Mouse (Mus musculus) large intestine, adult 2 months (tissue): ENCODE measurements around the gene Padi2. TPM values are rescaled to one million over a fixed set of nuclear protein-coding genes. Genes with fewer than 3 reads are reported as not detected.

Experiments
- DNase-seq: peaks from one replicate; pipeline ENCODE4 v3.0.0-alpha.2; 2012; ENCODE audit warnings: low read depth, low spot score
- WGBS: fragments of 180-500 bp; shearing (Covaris S2); methylation state at CpG from one replicate; pipeline ENCODE4 v1.1.7; 2018; 5-methylcytosine and 5-hydroxymethylcytosine counted together
- polyA plus RNA-seq: library from polyadenylated mRNA; depleted of rRNA; stranded (reverse); fragments of >200 nt; gene quantifications from 2 replicates; pipeline ENCODE4 v1.2.3, GENCODE M21; 2012

The Padi2 gene
- polyA plus RNA-seq, 1 experiment: 2.1 TPM

DNA sequence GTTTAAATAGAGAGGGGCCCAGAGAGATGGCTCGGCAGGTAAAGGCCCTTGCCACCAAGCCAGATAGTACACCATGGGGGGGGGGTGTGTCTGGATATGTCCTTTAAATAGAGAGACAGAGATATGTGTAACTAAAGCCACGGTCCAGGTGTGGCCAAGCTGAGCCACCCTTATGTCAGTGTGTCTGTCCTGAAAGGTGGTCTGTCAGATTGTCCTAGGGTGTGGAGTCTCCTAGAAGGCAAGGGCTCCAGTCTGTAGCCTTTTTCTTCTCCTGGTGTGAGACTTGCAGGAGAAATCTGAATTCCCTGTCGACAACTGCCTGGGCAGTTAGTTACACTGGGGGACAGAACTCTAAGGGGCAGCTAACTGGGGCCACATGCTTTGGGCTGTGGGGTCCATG is 25.9 kb upstream of the Padi2 start:
- no peak for DNase-seq
- WGBS: 84% methylated on average over 3 of the region's 3 CpGs

DNA sequence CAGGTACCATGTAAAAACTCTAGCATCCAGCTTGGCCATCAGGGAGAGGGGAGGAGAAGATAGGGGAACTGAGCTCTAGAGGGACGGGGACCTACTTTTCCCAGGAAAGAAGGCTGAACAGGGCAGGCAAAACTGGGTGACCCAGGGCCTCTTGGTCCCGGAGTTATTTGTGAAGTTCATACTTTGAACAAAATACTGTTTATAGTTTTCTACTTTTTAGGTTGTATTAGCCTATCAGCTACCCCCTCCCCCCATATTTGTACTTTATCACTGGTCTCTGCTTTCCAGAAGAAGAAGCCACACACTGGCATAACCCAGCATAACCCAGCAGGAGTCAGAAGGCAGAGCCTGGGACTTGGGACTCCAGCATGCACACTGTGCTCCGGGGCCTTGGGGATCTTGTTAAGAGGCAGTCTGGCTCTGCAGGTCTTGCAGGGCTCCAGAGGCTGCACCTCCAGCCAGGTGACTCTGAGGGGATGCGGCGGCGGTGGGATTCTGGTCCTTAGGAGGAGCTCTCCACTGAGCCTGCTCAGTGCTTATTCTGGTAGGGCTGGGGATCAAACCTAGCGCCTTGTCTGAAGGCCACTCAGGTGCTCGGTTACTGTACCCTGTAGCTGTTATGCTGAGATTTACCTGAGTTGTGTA is 25.0 kb upstream of the Padi2 start:
- no peak for DNase-seq
- WGBS: 92% methylated on average over 8 of the region's 8 CpGs

DNA sequence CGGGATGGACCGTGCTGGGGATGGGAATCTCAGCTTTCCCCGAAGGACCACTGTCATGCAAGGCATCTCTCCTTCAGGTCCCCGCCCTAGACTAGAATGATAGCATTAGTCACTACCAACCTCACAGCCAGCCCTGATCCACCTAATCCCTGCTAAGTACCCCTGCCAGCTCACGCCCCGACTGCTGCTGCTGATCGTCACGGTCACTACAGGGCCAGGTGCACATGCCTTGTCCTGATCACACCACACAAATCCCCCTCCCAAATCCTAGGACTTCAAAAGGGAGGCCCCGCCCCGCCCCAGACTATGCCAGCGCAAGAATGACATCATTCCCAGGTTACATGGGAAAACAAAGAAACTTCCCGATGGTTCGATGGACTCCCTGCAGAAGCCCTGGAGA is 24.4 kb upstream of the Padi2 start:
- DNase-seq: no peak
- 86% methylated on average over 13 of the region's 13 CpGs for WGBS

DNA sequence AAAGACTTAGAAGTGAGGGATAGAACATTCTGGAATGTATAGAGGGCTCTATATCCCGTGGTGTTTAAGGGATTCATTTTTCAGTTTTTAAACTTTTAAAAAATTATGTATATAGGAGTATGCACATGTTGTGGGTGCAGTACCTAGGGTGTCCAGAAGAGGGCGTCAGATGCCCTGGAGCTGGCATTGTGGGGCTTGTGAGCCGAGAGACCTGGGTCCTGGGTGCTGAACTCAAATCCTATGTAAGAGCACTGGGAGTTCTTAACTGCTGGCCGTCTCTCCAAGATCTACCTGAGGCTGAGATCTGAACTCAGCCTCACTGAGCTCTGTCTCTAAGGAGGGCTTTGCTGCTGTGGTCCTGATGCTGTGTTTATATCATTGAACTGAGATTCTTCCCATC is 23.8 kb upstream of the Padi2 start:
- WGBS: 63% methylated on average over 4 of the region's 4 CpGs
- no peak for DNase-seq

- 97% methylated on average over 3 of the region's 3 CpGs for WGBS
Measured at GRCm38 (mm10) chr4:140882981-140883380, 23.2 kb upstream of the Padi2 start.

GRCm38 (mm10) chr4:140883852-140884251 is 22.3 kb upstream of the Padi2 start:
- no peak for DNase-seq
- WGBS: 12% methylated on average over 4 of the region's 4 CpGs

More at GRCm38 (mm10) chr4:140882981-140883380, 23.2 kb upstream of the Padi2 start:
- DNase-seq: no peak

DNA sequence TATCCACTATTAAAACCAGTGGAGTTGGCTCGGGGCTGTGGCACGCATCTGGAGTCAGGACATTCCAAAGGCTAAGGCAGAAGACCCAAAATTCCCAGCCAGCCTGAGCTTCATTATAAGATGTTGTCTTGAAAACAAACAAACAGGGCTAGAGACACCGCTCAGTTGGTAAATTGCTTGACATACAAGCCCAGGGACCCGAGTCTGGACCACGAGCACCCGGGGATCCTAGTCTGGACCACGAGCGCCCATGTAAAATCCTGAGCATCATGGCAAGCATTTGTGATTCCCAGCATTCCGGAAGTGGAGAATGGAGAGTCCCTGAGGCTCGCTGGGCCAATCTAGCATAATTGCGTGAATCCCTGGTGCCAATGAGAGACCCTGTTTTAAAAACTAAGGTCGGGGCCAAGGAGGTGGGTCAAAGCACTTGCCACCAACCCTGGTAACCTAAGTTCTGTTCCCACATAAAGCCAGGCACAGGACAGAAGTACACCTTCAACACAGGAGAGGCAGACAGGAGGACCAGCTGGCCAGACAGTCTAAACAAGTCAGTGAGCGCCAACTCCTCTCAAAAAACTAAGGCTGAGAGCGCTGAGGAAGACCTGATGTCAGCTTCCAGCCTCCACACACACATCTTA is 14.5 kb upstream of the Padi2 start:
- DNase-seq: no peak
- 93% methylated on average over 14 of the region's 14 CpGs for WGBS

DNA sequence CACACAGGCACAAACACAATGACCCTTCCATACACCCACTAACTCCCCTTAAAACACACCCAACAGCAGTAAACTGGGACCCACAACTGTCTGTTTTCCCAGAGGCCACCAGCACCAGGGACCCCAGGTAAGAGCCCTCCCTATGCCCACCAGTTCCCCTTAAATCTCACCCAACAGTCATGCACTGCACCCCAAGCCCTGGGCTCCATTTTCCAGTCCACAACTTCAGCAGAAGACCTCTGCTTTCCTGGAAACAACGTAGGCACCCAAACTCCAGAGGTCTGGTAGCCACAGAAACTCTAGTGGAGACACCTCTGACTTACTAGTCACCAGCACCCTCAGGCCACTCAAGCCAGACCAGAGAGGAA is 14.0 kb upstream of the Padi2 start:
- WGBS: 80% methylated on average over 1 of the region's 1 CpGs
- DNase-seq: no peak

GRCm38 (mm10) chr4:140904776-140905425 is 1.2 kb upstream of the Padi2 start:
- 54% methylated on average over 14 of the region's 14 CpGs for WGBS
- no peak for DNase-seq

DNA sequence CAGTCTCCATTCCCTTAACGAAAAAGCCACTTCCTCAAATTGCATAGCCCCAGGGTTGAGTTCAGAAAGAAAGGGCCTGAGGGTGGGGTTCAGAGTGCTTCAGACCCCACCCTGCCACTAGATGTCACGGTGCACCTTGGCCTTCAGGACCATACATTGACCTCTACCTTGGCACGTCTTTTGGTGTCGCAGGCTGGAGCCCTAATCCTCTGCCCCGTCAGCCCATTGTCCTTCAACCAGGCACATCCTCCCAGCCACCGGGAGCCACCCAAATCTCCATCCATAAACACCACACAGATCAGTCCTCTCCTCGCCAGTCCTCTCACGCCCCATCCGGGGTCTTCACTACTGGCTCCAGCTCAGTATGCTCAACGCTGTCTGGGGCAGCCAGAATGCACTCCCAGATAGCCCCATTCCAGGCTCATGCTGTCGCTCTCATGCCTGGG is 695 bp upstream of the Padi2 start:
- 16% methylated on average over 11 of the region's 11 CpGs for WGBS
- DNase-seq: no peak

DNA sequence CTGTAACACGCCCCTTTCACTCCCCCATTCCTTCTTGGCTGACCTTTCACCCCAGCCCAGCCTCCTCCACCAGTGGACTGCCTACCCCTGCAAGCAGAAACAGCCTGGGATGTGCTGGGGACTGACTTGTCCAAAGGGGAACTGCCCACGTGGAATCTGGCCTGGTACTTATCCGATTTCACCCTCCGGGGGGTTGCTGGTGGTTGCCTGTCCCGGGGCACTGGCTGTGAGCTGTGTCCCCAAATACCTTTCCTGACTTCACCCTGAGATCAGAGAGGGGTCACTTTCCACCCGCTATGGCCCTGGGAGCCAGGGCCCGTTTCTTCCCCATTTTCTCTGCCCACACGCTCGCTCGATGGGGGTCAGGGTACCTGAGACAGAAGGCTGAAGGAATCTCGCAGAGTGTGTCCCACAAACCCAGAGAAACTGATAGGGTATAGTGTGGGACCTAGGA is 710 bp downstream of the Padi2 start:
- WGBS: 77% methylated on average over 11 of the region's 11 CpGs
- DNase-seq: no peak

DNA sequence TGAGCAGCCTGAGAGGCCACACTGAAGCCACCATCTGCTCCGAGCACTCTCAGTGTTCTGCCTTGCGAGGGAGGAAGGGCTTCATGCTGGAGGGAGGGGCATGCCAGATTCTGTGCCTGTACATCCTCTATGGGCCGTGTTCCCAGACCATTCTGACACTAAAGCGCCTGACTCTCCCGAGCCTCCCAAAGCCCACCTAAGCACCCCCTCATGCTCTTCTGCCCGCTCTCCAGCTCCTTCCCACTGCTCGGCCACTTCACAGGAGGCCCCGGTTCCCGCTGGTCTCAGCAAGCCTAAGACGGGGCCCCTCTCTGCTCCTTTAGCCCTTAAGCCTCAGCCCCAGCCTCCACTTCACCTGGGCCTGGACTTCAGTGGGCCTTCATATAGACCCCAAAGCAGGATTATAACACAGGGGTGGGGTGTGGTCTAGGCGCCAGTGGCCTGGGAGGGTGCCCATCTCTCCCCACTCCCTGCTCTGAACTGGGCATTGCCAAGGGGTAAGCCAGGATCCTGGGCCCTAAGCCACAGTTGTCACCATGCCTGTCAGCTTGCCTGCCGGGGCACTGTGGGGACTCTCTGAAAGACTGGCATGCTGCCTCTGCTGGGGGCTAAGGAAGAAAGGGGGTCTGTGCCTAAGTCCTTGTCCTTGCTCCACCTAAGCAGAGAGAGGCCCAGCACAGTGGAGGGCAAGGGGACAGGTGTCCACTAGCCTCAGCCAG is 1.3 kb downstream of the Padi2 start:
- 84% methylated on average over 12 of the region's 12 CpGs for WGBS
- DNase-seq: no peak

GRCm38 (mm10) chr4:140908627-140909026 is 2.5 kb downstream of the Padi2 start:
- DNase-seq: no peak
- 54% methylated on average over 5 of the region's 5 CpGs for WGBS

DNA sequence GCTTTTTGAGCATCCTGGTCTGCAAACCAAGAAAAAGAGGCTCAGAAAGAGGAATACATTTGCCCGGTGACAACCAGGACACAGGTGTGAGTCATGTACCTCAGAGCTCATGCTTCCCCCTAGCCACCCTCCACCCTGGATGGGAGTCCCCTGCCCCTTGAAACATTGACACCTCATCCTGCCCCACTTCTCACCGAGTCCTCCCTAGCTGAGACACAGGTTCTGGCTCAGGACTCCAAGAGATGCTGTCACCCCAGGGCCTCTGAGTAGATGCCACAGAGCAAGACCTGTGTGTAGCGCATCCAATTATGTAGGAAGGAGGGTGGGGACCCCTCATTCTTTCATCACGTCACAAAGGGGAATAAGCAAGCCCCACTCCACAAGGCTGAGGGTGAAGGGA is 3.4 kb downstream of the Padi2 start:
- DNase-seq: no peak
- WGBS: 82% methylated on average over 4 of the region's 4 CpGs

DNA sequence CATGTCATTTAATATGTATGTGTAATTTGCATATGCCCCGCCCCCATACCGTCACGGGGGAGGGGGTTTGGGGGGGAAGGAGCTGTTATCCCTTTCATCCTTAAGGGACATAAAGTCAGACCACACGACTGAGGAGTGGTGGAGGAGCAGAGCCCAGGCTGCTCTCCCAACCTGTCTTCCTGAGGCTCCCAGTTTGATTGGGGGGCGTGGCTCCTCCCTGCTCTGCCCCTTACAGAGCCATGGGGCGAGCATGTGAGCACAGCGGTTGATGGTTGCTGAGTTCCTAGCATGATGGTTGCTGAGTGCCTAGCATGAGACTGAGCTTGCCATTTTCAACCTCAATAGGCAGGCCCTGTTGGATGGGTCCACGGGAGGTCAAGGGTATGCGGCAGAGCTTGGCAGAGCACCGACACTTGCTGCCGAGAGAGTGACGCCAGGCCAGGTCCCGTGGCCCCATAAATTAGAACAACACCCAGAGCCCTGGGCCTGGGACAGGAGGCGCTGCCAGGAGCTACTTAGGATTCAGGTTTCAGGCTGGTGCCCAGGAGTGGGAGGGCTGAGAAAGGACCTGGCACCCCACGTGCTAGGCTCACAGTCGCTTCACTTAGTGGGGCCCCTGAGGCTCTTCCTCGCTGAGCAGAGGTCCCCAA is 4.6 kb downstream of the Padi2 start:
- 15% methylated on average over 17 of the region's 17 CpGs for WGBS
- DNase-seq: no peak

DNA sequence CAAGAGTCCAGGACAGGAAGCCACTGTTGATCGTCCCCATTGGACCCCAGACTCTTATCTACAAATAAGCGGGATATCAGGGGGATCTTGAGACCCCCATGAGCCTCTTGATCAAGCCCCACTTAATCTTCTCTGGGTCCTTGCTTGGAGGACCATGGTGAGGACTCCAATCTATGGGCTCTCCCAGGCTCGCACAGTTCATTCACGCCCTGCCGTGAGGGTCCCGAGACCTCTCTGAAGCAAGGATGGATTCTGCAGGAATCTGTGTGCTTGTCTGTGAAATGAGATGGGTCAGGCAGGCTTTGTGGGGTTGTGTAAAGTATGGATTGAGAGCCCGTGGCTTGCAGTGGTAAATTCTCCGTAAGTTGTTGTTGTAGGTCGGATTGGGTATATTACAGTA is 5.3 kb downstream of the Padi2 start:
- WGBS: 92% methylated on average over 9 of the region's 9 CpGs
- no peak for DNase-seq

- WGBS: 91% methylated on average over 10 of the region's 10 CpGs
- DNase-seq: no peak
Measured at GRCm38 (mm10) chr4:140912271-140912833, 6.2 kb downstream of the Padi2 start.

- 92% methylated on average over 9 of the region's 9 CpGs for WGBS
- no peak for DNase-seq
Measured at GRCm38 (mm10) chr4:140913565-140913964, 7.4 kb downstream of the Padi2 start.

DNA sequence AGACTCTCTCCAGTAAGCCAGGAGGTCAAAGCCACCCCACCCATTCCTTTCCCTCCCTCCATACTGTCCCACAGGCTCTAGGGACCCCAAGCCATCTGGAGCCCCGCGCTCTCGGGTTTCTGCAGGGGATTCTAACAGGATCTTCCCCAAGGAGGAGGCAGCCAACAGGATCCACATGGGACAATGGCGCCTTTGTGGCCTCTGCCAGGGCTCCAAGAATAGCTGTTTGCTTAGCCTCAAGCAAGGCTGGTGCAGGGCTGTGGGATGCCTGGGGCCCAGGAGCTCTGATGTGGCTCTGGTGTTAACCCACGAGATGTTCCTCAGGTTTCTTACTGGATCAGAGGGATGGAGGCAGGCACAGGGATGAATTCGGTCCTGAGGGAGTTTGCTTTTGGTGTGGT is 8.6 kb downstream of the Padi2 start:
- 51% methylated on average over 6 of the region's 6 CpGs for WGBS
- DNase-seq: no peak

- DNase-seq: no peak
- 74% methylated on average over 3 of the region's 3 CpGs for WGBS
Measured at GRCm38 (mm10) chr4:140915235-140915634, 9.1 kb downstream of the Padi2 start.
